In the genomic region with DNA sequence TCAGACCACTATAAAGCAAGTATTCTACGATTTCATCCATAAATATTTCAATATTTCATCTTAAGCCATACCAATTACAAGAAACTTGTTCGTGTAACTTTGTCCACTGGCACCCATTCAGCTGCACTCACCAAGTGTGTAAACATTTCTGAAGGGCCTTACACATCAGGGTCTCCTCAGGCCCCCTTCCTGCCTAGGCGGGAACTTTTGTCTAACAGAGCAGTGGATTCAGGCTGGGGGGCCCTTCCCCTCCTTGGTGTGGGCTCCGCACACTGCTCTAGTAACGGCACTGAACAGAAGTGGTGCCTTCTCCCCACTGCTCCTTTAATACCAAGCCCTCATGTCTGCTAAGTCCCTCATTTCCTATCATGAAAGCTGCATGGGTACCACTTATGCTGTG, we compare ENCODE assay signal across 30 mouse cellular contexts.
"Had no signal": no experiment of that assay in that cellular context is flagged by ENCODE, and none has a peak within 500 bp of the region (broad histone marks: within the 10 kb centered on the region; RNA-seq: fewer than 3 reads in every experiment).

No protein-coding gene starts in this region.

- H3K9ac ChIP-seq: limb, embryonic 12.5 days; limb, embryonic 13.5 days; limb, embryonic 15.5 days; liver, embryonic 12.5 days; liver, embryonic 13.5 days; liver, embryonic 14.5 days; liver, embryonic 15.5 days; liver, postnatal 0 days; lung, embryonic 15.5 days; midbrain, embryonic 12.5 days; midbrain, embryonic 13.5 days; midbrain, embryonic 15.5 days; neural tube, embryonic 12.5 days; neural tube, embryonic 13.5 days had no signal

- H3K4me2 ChIP-seq: limb, embryonic 12.5 days; limb, embryonic 13.5 days; limb, embryonic 15.5 days; liver, embryonic 11.5 days; liver, embryonic 12.5 days; liver, embryonic 13.5 days; liver, embryonic 15.5 days; lung, embryonic 15.5 days; midbrain, embryonic 11.5 days; midbrain, embryonic 12.5 days; midbrain, embryonic 13.5 days; midbrain, embryonic 15.5 days; neural tube, embryonic 12.5 days; neural tube, embryonic 13.5 days had no signal

- H3K4me1 ChIP-seq: liver, embryonic 13.5 days; midbrain, embryonic 15.5 days; neural tube, embryonic 12.5 days had no signal

- DNase-seq: left cerebral cortex, postnatal 4 days; liver; liver, embryonic 13.5 days; liver, postnatal 0 days; lung, adult 2 months; lung, postnatal 10 days; lung, postnatal 14 days; lung, postnatal 36 days; lung, postnatal 4 days had no signal

- H3K36me3 ChIP-seq: midbrain, embryonic 15.5 days had no signal

- H3K9me3 ChIP-seq: limb, embryonic 10.5 days; limb, embryonic 12.5 days; limb, embryonic 13.5 days; limb, embryonic 15.5 days; liver, embryonic 12.5 days; liver, embryonic 13.5 days; liver, embryonic 15.5 days; lung, embryonic 15.5 days; megakaryocyte, embryonic 14.5 days; midbrain, embryonic 10.5 days; midbrain, embryonic 12.5 days; midbrain, embryonic 13.5 days; midbrain, embryonic 15.5 days; neural tube, embryonic 12.5 days; neural tube, embryonic 13.5 days had no signal

- H3K4me3 ChIP-seq: limb, embryonic 10.5 days; limb, embryonic 12.5 days; limb, embryonic 13.5 days; limb, embryonic 15.5 days; liver, embryonic 12.5 days; liver, embryonic 13.5 days; liver, embryonic 15.5 days; lung, embryonic 15.5 days; megakaryocyte, embryonic 14.5 days; midbrain, embryonic 10.5 days; midbrain, embryonic 12.5 days; midbrain, embryonic 13.5 days; midbrain, embryonic 15.5 days; myocyte; neural tube, embryonic 12.5 days; neural tube, embryonic 13.5 days had no signal

- ATAC-seq: liver, embryonic 12.5 days; liver, postnatal 0 days; lung, postnatal 0 days; midbrain, embryonic 13.5 days; midbrain, embryonic 15.5 days; midbrain, embryonic 16.5 days had no signal

- H3K27me3 ChIP-seq: limb, embryonic 12.5 days; limb, embryonic 13.5 days; limb, embryonic 15.5 days; liver, embryonic 12.5 days; liver, embryonic 13.5 days; liver, embryonic 15.5 days; lung, embryonic 15.5 days; megakaryocyte, embryonic 14.5 days; midbrain, embryonic 12.5 days; midbrain, embryonic 13.5 days; midbrain, embryonic 15.5 days; neural tube, embryonic 12.5 days; neural tube, embryonic 13.5 days had no signal

- H3K27ac ChIP-seq: limb, embryonic 10.5 days; limb, embryonic 12.5 days; limb, embryonic 13.5 days; limb, embryonic 15.5 days; liver, embryonic 12.5 days; liver, embryonic 13.5 days; liver, embryonic 14.5 days; liver, embryonic 15.5 days; lung, embryonic 15.5 days; macrophage; midbrain, embryonic 10.5 days; midbrain, embryonic 12.5 days; midbrain, embryonic 13.5 days; midbrain, embryonic 15.5 days; neural tube, embryonic 12.5 days; neural tube, embryonic 13.5 days had no signal
